Mouse (Mus musculus): Measurements from ENCODE around the gene Dhrs7c. TPM values are rescaled to one million over a fixed set of nuclear protein-coding genes. Genes with fewer than 3 reads are reported as not detected.

Gene Dhrs7c
- total RNA-seq, 2 experiments from 2014 or later: 130 to 156 TPM

GRCm38 (mm10) chr11:67845193-67845592 is 47.2 kb downstream of the Dhrs7c start:
- no peak for DNase-seq

GRCm38 (mm10) chr11:67851770-67852169 is 53.8 kb downstream of the Dhrs7c start:
- DNase-seq: no peak

DNA sequence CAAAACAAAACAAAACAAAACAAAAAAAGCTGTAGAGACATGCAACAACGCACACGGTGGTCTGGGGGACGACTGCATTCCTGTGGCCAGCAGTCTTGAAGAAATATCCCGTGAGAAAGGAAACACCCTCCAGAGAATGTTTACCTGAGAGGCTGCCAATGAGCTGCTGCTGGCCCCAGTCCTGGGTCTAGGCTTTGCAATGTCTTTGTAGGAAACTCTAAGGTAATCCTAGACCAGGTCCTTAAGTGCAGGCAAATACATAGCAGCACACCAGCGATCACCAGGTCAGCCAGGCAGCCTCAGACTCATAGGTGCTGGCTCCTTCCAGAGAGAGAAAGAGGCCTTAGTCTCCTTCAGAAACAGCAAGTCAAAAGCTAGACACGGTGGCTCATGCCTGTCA is 56.0 kb downstream of the Dhrs7c start:
- no peak for DNase-seq

DNA sequence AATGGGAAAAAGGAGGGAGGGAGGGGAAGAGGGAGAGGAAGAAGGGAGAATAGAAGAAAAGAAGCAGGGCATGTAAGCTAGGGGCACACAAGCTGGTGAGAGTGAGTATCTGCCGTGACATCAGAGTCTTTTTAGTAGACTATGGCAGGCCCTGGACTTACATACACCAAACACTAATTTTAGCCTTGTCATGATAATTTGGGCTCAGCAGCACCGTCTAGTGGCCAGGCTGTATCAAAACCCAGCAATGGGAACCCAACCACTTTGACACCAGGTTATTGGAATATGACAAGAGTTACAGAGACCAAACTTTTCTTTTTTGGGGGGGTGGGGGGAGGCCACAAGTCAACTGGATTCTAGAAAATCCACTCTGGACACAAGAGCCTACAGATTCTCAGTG is 57.0 kb downstream of the Dhrs7c start:
- DNase-seq: peak; percentile 75

GRCm38 (mm10) chr11:67858518-67858917 is 60.5 kb downstream of the Dhrs7c start:
- no peak for DNase-seq

DNA sequence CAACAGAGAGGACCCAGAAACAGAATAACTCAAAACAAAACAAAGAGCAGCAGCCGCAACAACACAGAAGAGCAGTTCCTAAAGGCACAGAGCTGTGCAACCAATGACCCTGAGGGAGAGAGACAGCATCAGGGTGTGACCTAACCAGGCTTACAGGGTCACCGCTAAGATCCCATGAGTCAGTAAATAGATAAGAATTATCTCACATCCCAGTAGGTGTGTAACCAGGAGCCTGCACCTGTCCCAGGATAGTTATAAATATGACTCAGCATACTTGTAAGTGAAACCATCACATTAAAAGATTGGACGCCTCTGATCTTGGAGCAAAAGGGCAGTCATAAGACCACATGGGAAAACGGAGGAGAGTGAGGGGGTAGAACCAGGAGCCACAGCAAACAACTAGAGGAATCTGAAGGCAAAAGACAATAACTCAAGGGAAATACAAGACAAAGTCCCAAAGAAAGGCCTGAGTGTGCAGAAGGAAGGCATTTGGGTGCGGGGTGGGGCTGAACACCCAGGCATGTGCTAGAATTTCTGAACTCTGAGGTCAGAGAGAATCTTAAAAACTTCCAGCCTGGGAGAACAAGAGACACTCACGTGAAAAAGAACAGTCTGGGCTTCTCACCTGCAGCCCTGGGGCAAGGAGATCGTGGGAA is 62.9 kb downstream of the Dhrs7c start:
- DNase-seq: no peak

- DNase-seq: peak; percentile 18
Observed at GRCm38 (mm10) chr11:67861399-67861838, 63.4 kb downstream of the Dhrs7c start.

DNA sequence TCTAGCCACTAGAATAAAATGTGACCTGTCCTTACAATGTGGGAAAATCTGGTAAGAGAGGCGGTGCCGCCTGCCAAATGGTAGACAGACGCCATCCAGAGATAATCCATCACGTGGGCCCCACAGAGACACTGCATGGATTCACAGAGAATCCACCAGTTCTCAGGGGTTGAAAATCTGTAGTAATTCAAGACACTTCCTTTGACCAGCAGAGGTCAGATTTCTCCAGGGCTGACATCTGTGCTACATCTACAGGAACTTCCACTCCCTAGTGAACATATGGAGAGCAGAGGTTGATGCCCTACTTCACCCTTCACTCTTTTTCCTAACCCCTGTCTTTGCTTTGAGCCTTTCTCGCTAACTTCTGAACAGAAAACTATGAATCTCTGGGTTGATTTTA is 67.1 kb downstream of the Dhrs7c start:
- no peak for DNase-seq

Other genes with a start within 250 kb of the Dhrs7c start
- under 1 TPM in 1 of 2 experiments, not detected in 1; 0.26 TPM for gene Rcvrn, start 102.9 kb upstream of the Dhrs7c start, total RNA-seq (2021)
- gene Glp2r, start 27.0 kb upstream of the Dhrs7c start, total RNA-seq (2021): not detected
- gene Gsg1l2, start 23.6 kb upstream of the Dhrs7c start, total RNA-seq (2021): not detected
- 1 to 10 TPM; 4.6 to 6.1 TPM for gene Usp43, start 124.0 kb downstream of the Dhrs7c start, total RNA-seq (2021)
- under 1 TPM in 1 of 2 experiments, not detected in 1; 0.14 TPM for gene Cfap52, start 167.5 kb downstream of the Dhrs7c start, total RNA-seq (2021)
- 10 to 100 TPM; 34.7 to 35.8 TPM for gene Stx8, start 168.0 kb downstream of the Dhrs7c start, total RNA-seq (2021)

All from heart, postnatal 4 days (tissue).